Comparison of ENCODE assay signal across 19 mouse cellular contexts in the genomic region with DNA sequence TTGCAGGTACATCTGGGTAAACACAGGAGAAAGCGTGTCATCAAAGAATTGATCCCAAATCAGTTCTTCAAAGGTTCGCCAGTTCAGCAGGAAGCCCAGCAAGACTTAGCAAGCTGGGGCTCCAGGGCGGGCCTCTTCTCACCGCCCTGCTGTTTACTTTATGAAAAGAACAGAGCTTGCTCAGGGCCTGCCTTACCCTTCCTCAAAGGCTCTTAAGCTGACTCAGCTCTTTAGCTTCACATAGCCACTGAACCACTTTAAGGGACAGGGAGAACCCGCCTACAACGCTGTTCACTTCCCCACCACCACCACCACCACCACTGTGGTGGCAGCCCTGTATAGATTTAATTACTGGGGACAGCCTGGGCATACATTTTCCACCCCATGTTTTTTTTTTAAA.
DNase-seq lines count a peak whose midpoint lies in the region; ATAC-seq and TF ChIP-seq lines count a peak whose summit lies in the region.
"Had no signal": no experiment of that assay in that cellular context is flagged by ENCODE, and none has a peak within 500 bp of the region (broad histone marks: within the 10 kb centered on the region; RNA-seq: fewer than 3 reads in every experiment).

No protein-coding gene starts in this region.

- no peak overlapping the region for H3K4me2 ChIP-seq in stomach, postnatal 0 days (replicated peaks; ENCODE audit: low read depth)
- H3K4me2 ChIP-seq: limb, embryonic 12.5 days had no signal

- WGBS in stomach, postnatal 0 days = 21% methylated on average over 6 of the region's 6 CpGs

- DNase-seq in embryo, embryonic 11 days = peak; percentile 23
- no peak for DNase-seq in embryo, embryonic 9.5 days (ENCODE audit: extremely low spot score)
- DNase-seq in urinary bladder, postnatal 14 days (ENCODE audit: low spot score) = peak; percentile 21
- DNase-seq in urinary bladder, adult 2 months (ENCODE audit: low spot score) = no peak
- peak; percentile 11 for DNase-seq in lung, postnatal 10 days
- DNase-seq in stomach, postnatal 0 days (ENCODE audit: low spot score) = peak; percentile 50
- DNase-seq in frontal cortex, postnatal 14 days (ENCODE audit: low spot score in 2 of 2) = no peak
- DNase-seq in spleen, postnatal 10 days (ENCODE audit: low spot score in 2 of 2) = no peak
- DNase-seq: adrenal gland, postnatal 36 days; cerebellum, adult 2 months; gastrocnemius, adult 2 months; heart, adult 11 months; heart, postnatal 4 days; midbrain, embryonic 14.5 days had no signal

- no peaks in the 10 kb centered on the region for H3K36me3 ChIP-seq in stomach, postnatal 0 days (ENCODE audit: control insufficient read depth, insufficient read depth, low read length)
- H3K36me3 ChIP-seq: limb, embryonic 12.5 days had no signal

- H3K4me1 ChIP-seq in stomach, postnatal 0 days (replicated peaks; ENCODE audit: control insufficient read depth, insufficient read depth) = no peaks in the 10 kb centered on the region

- no peaks in the 10 kb centered on the region for H3K9me3 ChIP-seq in stomach, postnatal 0 days (ENCODE audit: control insufficient read depth, low read length)
- H3K9me3 ChIP-seq: limb, embryonic 12.5 days had no signal

- H3K9ac ChIP-seq in stomach, postnatal 0 days (ENCODE audit: low read length) = no peak overlapping the region
- H3K9ac ChIP-seq: limb, embryonic 12.5 days; liver, embryonic 14.5 days had no signal

- ATAC-seq in stomach, postnatal 0 days (ENCODE audit: low FRiP score, low TSS enrichment) = peak; percentile 93
- ATAC-seq: forebrain, embryonic 16.5 days; inflammation-experienced regulatory T-cells, adult 6 months had no signal

- TF ChIP-seq EP300 in stomach, postnatal 0 days (optimal IDR thresholded peaks at IDR 0.05) = no peak

- H3K27ac ChIP-seq in stomach, postnatal 0 days (replicated peaks) = no peak overlapping the region
- H3K27ac ChIP-seq: gastrocnemius, adult 2 months; kidney, postnatal 0 days; limb, embryonic 12.5 days; liver, embryonic 14.5 days had no signal

- no peak for TF ChIP-seq CTCF in stomach, postnatal 0 days (IDR thresholded peaks at IDR 0.05; ENCODE audit: low read depth)

- H3K4me3 ChIP-seq in stomach, postnatal 0 days (ENCODE audit: low read depth, low read length) = no peak overlapping the region
- H3K4me3 ChIP-seq: gastrocnemius, adult 2 months; limb, embryonic 12.5 days had no signal

- H3K27me3 ChIP-seq in stomach, postnatal 0 days (ENCODE audit: control insufficient read depth, insufficient read depth, low read length) = no peaks in the 10 kb centered on the region
- H3K27me3 ChIP-seq: limb, embryonic 12.5 days had no signal

Comparison
In these comparisons a context has a peak if more than half of its experiments do, and no peak if none do; other contexts are left out.
1. DNase-seq: peak in embryo, embryonic 11 days (single experiment), urinary bladder, postnatal 14 days (single experiment), lung, postnatal 10 days (single experiment) and stomach, postnatal 0 days (single experiment); none in embryo, embryonic 9.5 days (single experiment), urinary bladder, adult 2 months (single experiment), frontal cortex, postnatal 14 days (0 of 2) and spleen, postnatal 10 days (0 of 2).